Mouse (Mus musculus): ENCODE results near the gene Zbtb2.

- no peak for TF ChIP-seq CTCF (IDR thresholded peaks at IDR 0.05; ENCODE audit: insufficient read depth, low read length)
- no peak for TF ChIP-seq POLR2A (IDR thresholded peaks at IDR 0.05; ENCODE audit: borderline replicate concordance, extremely low read depth, low read depth, low read length)
Measured at GRCm38 (mm10) chr10:4389461-4390112, 1.7 kb upstream of the Zbtb2 start.
